Mouse (Mus musculus): ENCODE data around the gene Copb1. TPM values are rescaled to one million over a fixed set of nuclear protein-coding genes. Genes with fewer than 3 reads are reported as not detected.
"Not testable (repeated sequence)": the region's sequence is repeated elsewhere in the genome, so short reads cannot be mapped to it uniquely, and the experiment has no call there.

The Copb1 gene
- polyA plus RNA-seq, 1 experiment from 2014 or later = 129 TPM

DNA sequence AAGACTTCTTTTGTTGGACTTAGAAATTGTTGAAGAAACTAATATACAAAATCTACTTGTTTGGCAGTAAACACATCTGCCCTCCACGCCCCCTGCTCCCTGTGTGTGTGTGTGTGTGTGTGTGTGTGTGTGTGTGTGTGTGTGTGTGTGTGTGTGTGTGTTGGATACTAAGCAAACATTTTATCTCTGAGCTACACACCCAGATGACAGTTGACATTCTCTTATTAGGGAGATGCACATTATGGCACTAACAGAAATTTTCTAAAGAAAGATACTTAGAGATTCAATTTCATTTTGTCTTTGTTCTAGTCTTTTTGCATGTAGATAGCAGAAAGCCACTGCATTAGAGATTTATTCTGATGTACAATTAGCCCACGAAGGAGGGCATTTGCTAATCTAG, 37.6 kb downstream of the Copb1 start:
- Histone ChIP-seq H3K9me3 (replicated peaks) (no peaks in the 10 kb centered on the region), H3K4me2 (replicated peaks) (no peak overlapping the region), H3K4me1 (no peaks in the 10 kb centered on the region), H3K27ac (replicated peaks) (no peak overlapping the region), H3K9ac (no peak overlapping the region), H3K27me3 (no peaks in the 10 kb centered on the region), H3K4me3 (replicated peaks) (no peak overlapping the region), H3K36me3 (peaks cover 52% of the 10 kb centered on the region)
- whole genome bisulfite sequencing = 81% methylated on average over 2 of the region's 2 CpGs
- no peak for ATAC-seq (ENCODE audit: insufficient number of reproducible peaks, low FRiP score, low TSS enrichment, low read depth)

GRCm38 (mm10) chr7:114214385-114214784, 40.1 kb downstream of the Copb1 start:
- peaks cover 37% of the 10 kb centered on the region for H3K36me3 ChIP-seq
- H3K4me2 ChIP-seq (replicated peaks) = no peak overlapping the region
- no peaks in the 10 kb centered on the region for H3K9me3 ChIP-seq (replicated peaks)
- H3K27me3 ChIP-seq = no peaks in the 10 kb centered on the region
- no peak overlapping the region for H3K9ac ChIP-seq
- H3K4me1 ChIP-seq = no peaks in the 10 kb centered on the region
- H3K4me3 ChIP-seq (replicated peaks) = no peak overlapping the region
- 68% methylated on average over 1 of the region's 1 CpGs for WGBS
- H3K27ac ChIP-seq (replicated peaks) = no peak overlapping the region
- ATAC-seq (ENCODE audit: insufficient number of reproducible peaks, low FRiP score, low TSS enrichment, low read depth) = no peak

DNA sequence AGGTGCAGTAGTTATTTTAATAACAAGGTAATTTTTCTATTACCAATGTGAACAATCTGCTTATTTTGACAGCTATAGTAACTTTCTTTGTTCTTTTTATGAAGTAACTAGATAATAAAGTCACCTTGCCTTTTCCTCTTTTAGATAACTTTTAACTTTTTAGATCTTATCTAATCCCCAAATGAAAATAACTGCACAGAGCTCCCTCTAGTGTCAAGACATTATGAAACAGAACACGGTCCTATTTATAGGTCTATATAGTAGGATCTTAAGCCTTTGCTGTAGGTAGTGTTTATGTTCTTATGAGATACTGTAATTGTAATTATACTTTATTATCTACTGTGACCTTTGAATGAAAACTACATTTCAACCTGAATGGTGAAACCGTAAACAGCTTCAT, 41.0 kb downstream of the Copb1 start:
- WGBS = 63% methylated on average over 2 of the region's 2 CpGs
- H3K27ac ChIP-seq (replicated peaks) = no peak overlapping the region
- H3K9ac ChIP-seq = no peak overlapping the region
- H3K36me3 ChIP-seq = peaks cover 37% of the 10 kb centered on the region
- H3K4me2 ChIP-seq (replicated peaks) = no peak overlapping the region
- no peaks in the 10 kb centered on the region for H3K27me3 ChIP-seq
- ATAC-seq (ENCODE audit: insufficient number of reproducible peaks, low FRiP score, low TSS enrichment, low read depth) = no peak
- no peaks in the 10 kb centered on the region for H3K9me3 ChIP-seq (replicated peaks)
- no peak overlapping the region for H3K4me3 ChIP-seq (replicated peaks)
- no peaks in the 10 kb centered on the region for H3K4me1 ChIP-seq

DNA sequence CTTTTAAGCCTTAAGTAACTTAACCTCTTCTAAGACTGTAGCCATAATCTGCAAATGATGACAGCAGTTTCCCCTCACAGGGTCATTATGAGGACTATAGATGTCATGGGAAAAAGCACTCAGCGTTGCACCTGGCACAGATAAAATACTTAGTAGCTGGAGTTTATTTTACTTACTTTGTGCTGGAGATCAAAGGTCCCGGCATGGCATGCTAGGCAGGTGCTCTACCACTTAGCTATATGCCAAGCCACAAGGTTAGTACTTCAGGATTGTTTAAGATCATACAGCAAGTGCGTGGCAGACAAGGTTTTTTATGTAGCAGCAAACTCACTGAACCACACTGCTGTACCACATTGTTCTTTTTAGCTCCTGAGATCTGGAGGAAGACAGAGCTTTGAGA, 43.9 kb downstream of the Copb1 start:
- H3K27ac ChIP-seq (replicated peaks) = no peak overlapping the region
- no peak for ATAC-seq (ENCODE audit: insufficient number of reproducible peaks, low FRiP score, low TSS enrichment, low read depth)
- 81% methylated on average over 3 of the region's 3 CpGs for WGBS

GRCm38 (mm10) chr7:114209841-114210240, 44.7 kb downstream of the Copb1 start:
- ATAC-seq (ENCODE audit: insufficient number of reproducible peaks, low FRiP score, low TSS enrichment, low read depth) = no peak
- Histone ChIP-seq H3K4me1 (no peaks in the 10 kb centered on the region), H3K4me3 (replicated peaks) (no peak overlapping the region), H3K9me3 (replicated peaks) (no peaks in the 10 kb centered on the region), H3K27ac (replicated peaks) (no peak overlapping the region), H3K9ac (no peak overlapping the region), H3K4me2 (replicated peaks) (no peak overlapping the region), H3K36me3 (peaks cover 22% of the 10 kb centered on the region), H3K27me3 (no peaks in the 10 kb centered on the region)
- 82% methylated on average over 1 of the region's 1 CpGs for WGBS

More for the DNA sequence above, 43.9 kb downstream of the Copb1 start:
- no peak overlapping the region for H3K9ac ChIP-seq
- no peaks in the 10 kb centered on the region for H3K27me3 ChIP-seq
- no peak overlapping the region for H3K4me3 ChIP-seq (replicated peaks)
- no peak overlapping the region for H3K4me2 ChIP-seq (replicated peaks)
- no peaks in the 10 kb centered on the region for H3K9me3 ChIP-seq (replicated peaks)
- peaks cover 26% of the 10 kb centered on the region for H3K36me3 ChIP-seq
- no peaks in the 10 kb centered on the region for H3K4me1 ChIP-seq

- ATAC-seq (ENCODE audit: insufficient number of reproducible peaks, low FRiP score, low TSS enrichment, low read depth) = no peak
- H3K27me3 ChIP-seq = no peaks in the 10 kb centered on the region
- no peak overlapping the region for H3K4me3 ChIP-seq (replicated peaks)
- 50% methylated on average over 9 of the region's 9 CpGs for WGBS
- no peaks in the 10 kb centered on the region for H3K4me1 ChIP-seq
- H3K27ac ChIP-seq (replicated peaks) = peak overlapping the region; percentile 18; the same call in 1 of the 2 replicates
- no peaks in the 10 kb centered on the region for H3K36me3 ChIP-seq
- no peaks in the 10 kb centered on the region for H3K9me3 ChIP-seq (replicated peaks)
- H3K9ac ChIP-seq = no peak overlapping the region
- H3K4me2 ChIP-seq (replicated peaks) = no peak overlapping the region
Observed at GRCm38 (mm10) chr7:114203491-114204359, 50.8 kb downstream of the Copb1 start.

GRCm38 (mm10) chr7:114202972-114203404, 51.5 kb downstream of the Copb1 start:
- no peak; the same call in 1 of the 2 replicates for ATAC-seq (ENCODE audit: insufficient number of reproducible peaks, low FRiP score, low TSS enrichment, low read depth)
- Histone ChIP-seq H3K27me3 (no peaks in the 10 kb centered on the region), H3K27ac (replicated peaks) (no peak overlapping the region), H3K9ac (no peak overlapping the region), H3K4me3 (replicated peaks) (no peak overlapping the region), H3K4me2 (replicated peaks) (no peak overlapping the region), H3K9me3 (replicated peaks) (no peaks in the 10 kb centered on the region), H3K36me3 (no peaks in the 10 kb centered on the region), H3K4me1 (no peaks in the 10 kb centered on the region)
- WGBS = 72% methylated on average over 5 of the region's 5 CpGs

GRCm38 (mm10) chr7:114200651-114201050, 53.9 kb downstream of the Copb1 start:
- Histone ChIP-seq H3K9ac (no peak overlapping the region), H3K4me3 (replicated peaks) (no peak overlapping the region), H3K4me2 (replicated peaks) (no peak overlapping the region), H3K9me3 (replicated peaks) (no peaks in the 10 kb centered on the region), H3K36me3 (no peaks in the 10 kb centered on the region), H3K4me1 (no peaks in the 10 kb centered on the region), H3K27me3 (no peaks in the 10 kb centered on the region), H3K27ac (replicated peaks) (no peak overlapping the region)
- ATAC-seq (ENCODE audit: insufficient number of reproducible peaks, low FRiP score, low TSS enrichment, low read depth) = no peak
- 80% methylated on average over 2 of the region's 2 CpGs for WGBS

DNA sequence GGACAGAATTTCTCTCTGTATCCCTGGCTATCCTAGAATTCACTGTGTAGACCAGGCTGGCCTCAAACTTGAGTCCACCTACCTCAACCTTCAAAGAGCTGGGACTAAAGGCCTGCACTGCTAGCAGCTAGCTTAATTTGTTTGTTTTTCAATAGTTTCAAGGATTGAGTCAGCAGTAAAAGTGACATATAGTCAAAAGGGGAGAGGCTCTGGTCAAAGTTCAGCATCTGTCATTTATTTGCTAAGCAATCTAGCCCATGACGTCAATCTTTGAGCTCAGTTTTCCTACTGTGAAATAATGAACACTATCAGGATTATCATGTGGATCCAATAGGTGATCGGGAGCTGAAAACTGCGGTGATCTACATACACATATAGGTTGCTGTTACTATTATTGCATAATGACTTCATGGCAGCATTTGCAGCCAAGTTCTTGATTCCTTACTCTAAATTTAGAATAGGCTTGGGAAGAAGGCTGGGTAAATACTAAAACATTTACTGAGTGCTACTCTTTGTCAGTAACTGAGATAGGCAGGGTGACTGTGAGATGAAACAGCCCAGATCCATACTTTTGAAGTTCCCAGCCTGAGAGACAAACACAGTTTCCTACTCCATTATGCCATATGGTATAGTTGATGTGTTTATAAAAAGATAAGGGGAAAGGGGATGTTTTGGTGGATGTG, 54.9 kb downstream of the Copb1 start:
- Histone ChIP-seq H3K36me3 (no peaks in the 10 kb centered on the region), H3K4me1 (no peaks in the 10 kb centered on the region), H3K27me3 (no peaks in the 10 kb centered on the region), H3K4me2 (replicated peaks) (no peak overlapping the region), H3K4me3 (replicated peaks) (no peak overlapping the region), H3K9ac (no peak overlapping the region), H3K9me3 (replicated peaks) (no peaks in the 10 kb centered on the region), H3K27ac (replicated peaks) (no peak overlapping the region)
- 66% methylated on average over 3 of the region's 3 CpGs for WGBS
- no peak for ATAC-seq (ENCODE audit: insufficient number of reproducible peaks, low FRiP score, low TSS enrichment, low read depth)

- no peaks in the 10 kb centered on the region for H3K27me3 ChIP-seq
Observed at GRCm38 (mm10) chr7:114198252-114198651, 56.3 kb downstream of the Copb1 start.

DNA sequence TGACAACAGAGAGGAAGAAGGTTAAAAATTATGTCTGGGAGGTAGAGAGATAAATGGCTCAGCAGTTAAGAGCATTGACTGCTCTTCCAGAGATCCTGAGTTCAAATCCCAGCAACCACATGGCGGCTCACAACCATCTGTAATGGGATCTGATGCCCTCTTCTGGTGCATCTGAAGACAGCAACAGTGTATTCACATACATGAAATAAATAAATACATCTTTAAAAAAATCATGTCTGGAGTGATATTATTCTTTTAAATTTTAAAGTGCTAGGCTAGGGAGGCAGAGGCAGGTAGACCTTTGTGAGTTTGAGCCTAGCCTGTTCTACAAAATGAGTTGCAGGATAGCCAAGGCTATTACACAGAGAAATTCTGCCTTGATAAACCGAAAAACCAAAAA, 57.9 kb downstream of the Copb1 start:
- H3K4me2 ChIP-seq (replicated peaks); H3K27me3 ChIP-seq; H3K27ac ChIP-seq (replicated peaks); H3K4me1 ChIP-seq; H3K4me3 ChIP-seq (replicated peaks); H3K9me3 ChIP-seq (replicated peaks); ATAC-seq (ENCODE audit: insufficient number of reproducible peaks, low FRiP score, low TSS enrichment, low read depth); H3K9ac ChIP-seq; H3K36me3 ChIP-seq: not testable (repeated sequence)
- 81% methylated on average over 2 of the region's 2 CpGs for WGBS

More at GRCm38 (mm10) chr7:114198252-114198651, 56.3 kb downstream of the Copb1 start:
- no peaks in the 10 kb centered on the region for H3K36me3 ChIP-seq
- ATAC-seq (ENCODE audit: insufficient number of reproducible peaks, low FRiP score, low TSS enrichment, low read depth) = no peak
- H3K9me3 ChIP-seq (replicated peaks) = no peaks in the 10 kb centered on the region
- no peaks in the 10 kb centered on the region for H3K4me1 ChIP-seq
- H3K9ac ChIP-seq = no peak overlapping the region
- 78% methylated on average over 1 of the region's 1 CpGs for WGBS
- no peak overlapping the region for H3K4me2 ChIP-seq (replicated peaks)
- no peak overlapping the region for H3K27ac ChIP-seq (replicated peaks)
- H3K4me3 ChIP-seq (replicated peaks) = no peak overlapping the region
